Mouse (Mus musculus): ENCODE data around the gene Ptgs1.
"Not testable (repeated sequence)": the region's sequence is repeated elsewhere in the genome, so short reads cannot be mapped to it uniquely, and the experiment has no call there.

Gene Ptgs1

DNA sequence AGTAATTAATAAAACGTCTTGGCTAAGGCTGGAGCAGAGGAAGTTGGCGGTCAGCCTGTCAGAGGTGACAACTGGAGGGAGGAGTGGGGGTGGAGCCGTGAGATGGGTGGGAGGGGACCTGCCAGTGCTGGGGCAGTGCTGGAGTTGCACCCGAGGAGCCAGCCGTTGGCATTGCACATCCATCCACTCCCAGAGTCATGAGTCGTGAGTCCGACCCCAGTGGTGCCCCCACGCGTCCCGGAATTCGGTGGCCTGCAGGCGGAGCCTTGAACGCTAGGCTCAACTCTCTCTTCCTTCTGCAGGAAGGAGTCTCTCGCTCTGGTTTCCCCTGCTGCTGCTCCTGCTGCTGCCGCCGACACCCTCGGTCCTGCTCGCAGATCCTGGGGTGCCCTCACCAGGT, at the start of gene Ptgs1:
Gene Ptgs1 (plus strand): TSS at position 61 of the 400 bp plus-strand sequence.
- peak; percentile 85 to 90 for DNase-seq

DNA sequence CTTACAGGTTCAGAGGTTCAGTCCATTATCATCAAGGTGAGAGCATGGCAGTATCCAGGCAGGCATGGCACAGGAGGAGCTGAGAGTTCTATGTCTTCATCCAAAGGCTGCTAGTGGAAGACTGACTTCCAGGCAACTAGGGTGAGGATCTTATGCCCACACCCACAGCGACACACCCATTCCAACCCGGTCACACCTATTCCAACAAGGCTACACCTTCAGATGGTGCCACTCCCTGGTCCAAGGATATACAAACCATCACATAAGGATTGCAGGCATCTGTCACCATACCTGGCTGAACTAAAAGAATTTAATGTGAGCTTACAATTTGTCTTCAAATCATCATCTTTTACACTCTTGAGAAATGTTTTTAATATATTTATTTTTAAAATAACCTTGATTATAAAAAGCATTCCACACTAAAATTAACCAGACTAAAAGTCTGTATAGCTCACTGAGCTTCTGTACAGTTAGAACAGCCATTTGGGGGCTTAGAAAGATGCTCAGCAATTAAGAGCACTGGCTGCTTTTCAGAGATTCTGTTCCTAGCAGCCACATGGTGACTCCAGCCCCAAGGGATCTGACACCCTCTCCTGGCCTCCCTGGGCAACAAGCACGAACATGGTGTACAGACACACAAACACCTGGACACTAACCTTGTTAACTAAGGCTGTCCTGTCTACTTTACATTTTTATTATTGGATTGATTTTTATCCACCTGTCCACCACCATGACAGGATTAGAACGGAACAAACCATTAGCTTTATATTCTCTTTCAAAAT, 48.4 kb upstream of the Ptgs1 start:
- not testable (repeated sequence) for DNase-seq

DNA sequence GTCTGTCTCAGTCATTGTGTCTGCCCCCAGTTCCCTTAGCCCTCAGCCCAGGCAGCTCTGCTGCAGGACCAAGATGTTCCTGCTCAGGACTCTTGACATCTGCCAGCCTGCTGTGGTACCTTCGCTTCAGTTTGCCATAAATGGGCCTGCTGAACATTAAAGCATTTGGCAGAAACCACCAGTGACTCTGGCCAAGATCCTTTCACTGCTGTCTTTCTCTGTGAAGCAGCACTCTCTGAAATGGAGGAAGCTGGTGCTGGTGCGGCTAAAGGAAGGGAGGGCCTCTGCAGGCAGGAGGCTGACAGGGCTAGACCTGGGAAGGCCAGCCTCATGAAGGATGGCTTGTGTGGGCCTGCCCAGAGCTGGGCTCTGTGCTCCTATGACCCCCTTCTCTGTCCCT, 46.9 kb upstream of the Ptgs1 start:
- DNase-seq: no peak

DNA sequence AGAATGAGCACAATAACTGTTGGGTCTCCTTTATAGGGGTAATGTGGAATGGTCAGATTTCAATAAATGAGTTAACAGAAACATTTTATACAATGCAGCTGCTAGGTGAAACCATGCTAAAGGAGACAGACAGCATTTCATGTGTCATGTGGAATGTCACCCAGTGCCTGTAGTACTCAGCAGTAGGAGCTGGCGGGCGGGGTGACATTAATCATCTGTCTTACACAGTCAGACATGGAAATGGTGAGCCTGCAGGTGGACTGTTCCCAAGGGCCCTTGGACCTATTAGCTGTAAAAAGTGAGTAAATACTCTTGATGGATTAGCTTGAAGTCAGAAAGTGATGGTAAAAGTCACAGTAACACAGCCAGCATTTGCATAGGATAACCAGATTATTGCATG, 46.0 kb upstream of the Ptgs1 start:
- DNase-seq: no peak

DNA sequence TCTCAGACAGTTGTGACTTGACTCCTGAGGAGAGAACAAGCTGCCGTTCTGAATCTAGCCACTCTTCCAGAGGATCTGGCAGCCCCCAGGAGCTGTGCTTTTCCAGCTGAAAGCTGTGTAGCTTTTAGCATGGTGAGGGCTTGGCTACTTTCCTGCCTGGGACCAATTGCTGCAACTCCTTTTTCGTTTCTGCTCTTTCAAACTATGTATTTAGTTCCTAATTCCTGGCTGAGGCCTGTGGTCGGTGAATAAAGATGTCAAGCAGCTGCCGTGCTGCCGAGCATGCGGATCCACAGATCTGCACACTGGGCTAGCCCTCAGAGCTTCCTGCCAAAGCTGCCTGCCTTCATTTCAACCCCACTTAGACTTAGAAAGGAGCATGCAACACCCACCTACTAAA, 45.4 kb upstream of the Ptgs1 start:
- DNase-seq: no peak

DNA sequence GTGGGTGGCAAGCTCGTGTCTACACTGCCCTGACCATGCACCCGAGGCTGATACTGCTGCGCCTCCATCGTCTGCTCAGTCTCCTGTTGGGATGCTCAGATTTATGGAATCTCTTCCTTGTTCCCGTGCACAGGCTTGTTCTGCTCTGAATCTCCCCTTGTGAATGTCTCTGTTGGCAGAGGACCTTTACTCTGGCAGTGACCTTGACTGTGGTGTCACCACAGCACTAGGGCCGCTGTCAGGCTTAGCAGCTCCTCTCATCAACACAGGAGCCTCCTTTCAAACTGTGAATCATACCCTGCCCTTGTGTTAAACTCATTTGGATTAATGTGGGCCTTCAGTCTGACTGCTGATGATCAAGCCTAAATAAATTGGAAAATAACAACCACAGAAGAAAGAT, 41.0 kb upstream of the Ptgs1 start:
- DNase-seq: not testable (repeated sequence)

DNA sequence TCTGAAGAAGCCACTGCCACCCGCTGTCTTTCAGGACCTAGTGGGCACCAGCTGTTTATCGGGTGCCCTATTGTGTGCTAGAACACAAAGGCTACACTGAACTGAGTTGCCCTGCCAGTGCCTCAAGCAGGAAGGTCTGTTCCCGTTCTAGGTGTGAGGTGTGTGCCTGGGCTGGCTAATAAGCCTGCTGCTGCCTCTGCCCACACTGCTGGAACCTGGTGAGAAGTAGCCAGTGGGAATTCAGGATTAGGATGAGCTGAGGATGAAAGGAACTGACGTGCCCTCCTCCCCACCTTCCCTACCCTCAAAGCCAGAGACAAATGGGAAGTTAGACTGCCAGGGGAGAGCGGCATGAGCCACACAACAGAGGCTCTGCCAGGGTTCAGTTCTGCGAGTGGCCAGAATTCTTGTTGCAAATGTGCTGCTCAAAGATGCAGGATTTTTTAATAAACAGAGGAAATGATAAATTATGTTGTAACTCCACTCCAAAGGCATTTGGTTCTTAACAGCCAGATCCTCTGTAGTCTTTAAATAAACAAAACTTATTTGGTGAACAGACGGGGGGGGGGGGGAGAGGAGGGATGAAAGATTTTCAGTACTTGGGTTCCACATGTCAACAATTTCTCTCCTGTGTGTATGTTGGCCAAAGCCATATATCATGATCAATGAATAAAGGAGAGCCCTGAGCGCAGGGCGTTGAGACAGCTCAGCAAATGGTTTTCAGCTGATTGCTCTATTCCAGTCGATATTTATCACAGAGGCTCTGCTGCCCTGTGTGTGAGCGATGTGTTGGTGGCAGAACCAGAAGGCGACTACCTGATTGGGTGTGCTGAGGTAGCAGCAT, 38.9 kb upstream of the Ptgs1 start:
- no peak for DNase-seq

DNA sequence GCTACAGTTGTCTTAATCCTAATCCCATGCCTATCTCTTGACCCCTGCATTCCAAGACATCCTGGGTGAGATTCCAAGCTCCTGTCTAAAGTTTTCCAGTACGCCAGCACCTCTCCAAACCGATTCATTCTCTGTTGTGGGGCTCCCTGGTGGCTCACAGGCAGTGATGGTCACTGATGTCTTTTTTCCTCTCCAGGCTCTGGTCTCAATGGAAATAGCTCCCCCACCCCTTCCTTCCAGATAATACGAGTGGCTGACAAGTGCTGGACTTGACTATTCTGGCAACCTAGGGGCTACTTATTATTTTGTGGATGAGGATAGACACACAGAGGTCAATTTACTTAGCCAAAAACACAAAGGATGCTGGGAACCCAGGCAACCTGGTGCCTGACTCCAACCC, 33.2 kb upstream of the Ptgs1 start:
- no peak for DNase-seq

DNA sequence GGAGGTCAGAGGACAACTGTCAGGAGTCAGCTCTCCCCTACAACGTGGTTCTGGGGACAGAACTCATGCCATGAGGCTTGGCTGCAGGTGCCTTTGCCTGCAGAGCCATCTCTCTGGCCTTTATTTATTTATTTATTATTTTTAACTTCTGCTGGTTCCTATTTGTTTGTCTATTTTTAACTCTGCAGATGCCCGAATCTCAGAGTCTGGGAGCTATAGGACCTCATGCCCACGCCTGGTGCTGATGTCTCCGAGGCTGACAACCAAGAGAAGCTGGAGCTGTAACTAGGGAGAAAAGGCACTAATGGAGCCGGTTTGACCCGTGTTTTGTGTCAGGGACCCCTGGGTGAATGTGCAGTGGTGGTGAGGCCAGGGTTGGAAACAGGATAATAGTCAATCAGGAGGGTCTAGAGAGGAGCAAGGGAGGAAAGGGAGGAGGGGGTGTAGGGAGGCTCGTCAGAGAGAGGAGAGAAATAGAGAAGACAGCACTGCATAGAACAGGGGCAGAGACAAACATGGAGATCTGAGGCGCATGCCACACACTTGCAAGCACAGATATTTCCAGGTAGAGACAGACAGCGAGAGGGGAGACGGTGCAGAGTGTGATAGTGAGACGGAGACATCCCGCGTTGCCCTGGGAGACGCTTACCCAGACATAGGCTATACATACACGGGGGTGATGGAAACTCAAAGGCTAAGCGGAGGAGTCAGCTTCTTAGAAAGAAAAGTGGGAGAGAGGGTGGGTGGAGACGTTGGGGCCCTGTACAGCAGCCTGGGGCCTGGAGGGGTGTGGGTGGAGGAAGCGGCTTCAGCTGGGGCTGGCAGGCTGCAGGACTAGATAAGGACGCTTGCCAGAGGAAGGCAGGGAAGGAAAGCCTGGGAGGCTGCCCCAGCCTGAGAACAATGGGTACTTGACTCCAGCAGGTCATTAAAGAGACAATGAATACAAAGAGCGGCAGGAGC, 32.0 kb upstream of the Ptgs1 start:
- peak; percentile 55 to 71 for DNase-seq

DNA sequence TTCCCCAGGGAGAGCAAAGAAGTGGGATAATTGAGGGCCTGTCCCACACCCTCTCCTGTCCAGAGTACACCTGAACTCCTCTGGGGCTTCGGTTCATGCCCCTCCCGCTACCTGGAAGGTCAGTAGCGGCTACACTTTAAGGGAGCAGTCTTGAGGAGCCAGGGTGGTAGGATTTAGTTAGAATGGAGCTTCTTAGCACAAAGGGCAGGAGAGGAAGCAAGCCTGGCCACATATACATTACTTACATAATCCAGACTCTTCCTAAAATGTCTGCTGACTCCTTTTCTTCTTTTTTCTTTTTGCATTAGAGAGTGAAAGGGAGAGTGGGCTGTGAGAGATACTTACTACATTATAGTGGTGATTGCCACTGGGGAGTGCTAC, 31.4 kb upstream of the Ptgs1 start:
- DNase-seq: no peak

DNA sequence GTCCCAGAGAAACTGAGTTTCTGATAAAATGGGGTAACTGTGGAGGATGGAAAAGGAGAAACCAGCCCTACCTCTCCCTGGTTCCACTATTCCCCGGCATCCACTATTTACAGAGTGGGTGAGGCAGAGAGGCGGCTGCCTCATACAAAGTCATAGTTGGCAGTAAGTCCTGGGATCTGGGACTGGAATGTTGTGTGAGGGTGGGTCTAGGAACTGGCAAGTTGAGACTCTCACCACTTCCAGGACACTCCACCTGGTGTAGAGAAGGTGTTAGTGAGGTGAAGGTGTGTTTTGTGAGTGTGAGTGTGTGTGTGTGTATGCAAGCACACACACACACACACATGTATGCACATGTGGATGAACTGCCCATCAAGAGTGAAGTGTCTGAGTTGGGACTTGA, 29.4 kb upstream of the Ptgs1 start:
- DNase-seq: no peak

DNA sequence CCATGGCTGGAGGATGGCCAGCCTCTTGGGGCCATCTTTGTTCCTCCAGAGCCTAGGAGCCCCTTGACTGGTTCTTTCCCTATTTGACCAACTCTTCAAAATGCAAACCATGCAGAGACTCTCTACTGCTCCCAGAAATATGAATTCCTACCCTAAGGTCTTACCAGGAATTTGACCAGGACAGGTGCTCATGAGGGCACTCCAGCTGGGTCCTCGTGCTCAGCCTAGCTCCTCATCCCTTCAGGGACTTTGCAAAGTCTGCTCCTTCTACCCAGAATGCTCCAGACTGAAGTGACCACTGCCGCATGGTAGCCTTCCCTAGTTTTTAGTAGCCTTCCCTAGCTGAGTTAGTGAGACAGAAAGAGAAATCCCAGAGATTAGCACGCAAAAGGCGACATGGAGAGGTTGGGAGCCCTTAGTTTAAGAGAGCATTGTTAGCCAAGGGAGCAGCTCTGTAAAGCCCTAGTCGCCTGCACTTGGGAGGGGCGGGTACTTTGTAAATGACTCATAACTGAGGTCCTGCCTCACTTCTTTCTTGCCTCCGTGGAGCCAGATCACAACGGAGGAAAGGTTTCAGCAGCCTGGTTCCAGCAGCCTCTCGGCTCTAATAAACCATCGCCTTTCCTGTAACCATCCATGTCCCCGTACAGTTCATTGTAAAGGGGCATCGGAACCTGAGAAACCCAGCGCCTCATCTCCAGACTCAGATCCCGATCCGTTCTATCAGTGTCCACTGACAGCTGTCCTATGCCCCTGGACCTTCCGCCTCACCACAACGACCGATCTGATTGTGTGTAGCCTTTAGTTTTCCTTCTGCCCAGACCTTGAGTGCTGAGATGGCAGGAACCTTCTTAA, 28.2 kb upstream of the Ptgs1 start:
- DNase-seq: peak in 1 of 2 experiments; percentile 36

DNA sequence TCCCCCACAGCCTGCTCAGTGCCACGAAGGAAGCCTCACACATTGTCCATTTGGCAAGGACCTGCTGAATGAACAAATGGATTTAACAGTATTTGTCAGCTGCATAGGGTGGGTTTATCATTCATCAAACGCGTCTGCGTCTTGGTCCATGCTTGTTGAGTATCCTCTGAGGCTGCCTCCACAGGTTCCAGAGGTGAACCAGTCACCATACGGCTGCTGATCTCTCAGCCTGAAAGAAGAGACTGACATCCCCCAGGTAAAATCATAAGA, 27.7 kb upstream of the Ptgs1 start:
- no peak for DNase-seq

DNA sequence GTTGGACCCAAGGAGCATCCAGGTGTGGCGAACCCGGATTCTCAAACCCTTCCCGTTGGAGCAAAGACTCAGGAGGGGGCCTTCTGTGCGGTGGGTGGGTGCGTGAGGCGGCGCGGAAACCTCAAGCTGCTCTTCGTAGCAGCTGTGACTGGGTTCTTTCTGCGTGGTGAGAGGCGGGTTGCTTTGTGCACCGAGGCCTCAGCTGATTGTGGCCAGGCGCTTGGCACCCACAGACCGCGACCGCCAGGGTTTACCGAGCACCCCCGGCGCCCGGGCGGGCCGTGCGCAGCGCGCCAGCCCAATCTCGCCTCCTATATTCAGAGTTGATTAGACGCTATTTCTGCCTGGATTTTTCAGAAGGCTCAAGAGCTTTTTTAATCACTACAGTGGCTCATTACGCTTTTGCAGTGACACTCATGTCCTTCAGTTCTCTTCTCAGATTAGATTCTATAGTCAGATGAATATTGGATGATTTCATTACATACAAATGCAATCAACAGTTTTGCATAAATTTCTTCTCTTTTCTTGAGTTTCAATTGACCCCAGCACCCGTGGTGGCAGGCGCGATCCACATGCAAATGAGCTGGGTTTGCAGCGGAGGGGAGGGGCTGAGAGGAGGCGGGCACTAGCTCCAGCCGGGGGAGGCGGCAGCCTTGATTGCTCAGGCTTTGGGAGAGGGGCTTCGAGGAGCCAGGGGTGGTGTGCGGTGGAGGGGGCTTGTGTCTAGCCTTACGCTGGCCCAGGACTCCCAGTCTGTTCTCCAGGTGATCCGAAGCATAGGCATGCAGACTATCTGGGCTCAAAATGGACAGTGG, 27.0 kb upstream of the Ptgs1 start:
- DNase-seq: no peak

DNA sequence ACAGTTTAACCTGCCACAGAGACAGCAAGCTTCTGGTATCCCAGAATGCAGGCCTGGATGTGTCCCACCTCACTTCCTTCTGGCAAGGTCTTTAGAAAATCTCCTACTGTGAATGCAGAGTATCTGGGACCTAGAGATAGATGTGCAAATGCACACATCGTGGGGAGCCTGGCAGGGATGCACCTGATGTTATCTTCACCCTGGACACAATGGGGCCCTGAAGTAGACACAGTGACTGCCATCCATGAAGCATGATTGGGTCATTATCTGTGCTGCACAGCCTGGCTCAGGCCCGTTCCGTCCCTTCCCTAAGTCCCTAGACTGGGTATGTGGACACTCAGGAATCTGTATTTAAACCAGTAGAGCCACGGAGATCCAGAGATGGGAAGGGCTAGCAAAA, 25.6 kb upstream of the Ptgs1 start:
- DNase-seq: no peak

DNA sequence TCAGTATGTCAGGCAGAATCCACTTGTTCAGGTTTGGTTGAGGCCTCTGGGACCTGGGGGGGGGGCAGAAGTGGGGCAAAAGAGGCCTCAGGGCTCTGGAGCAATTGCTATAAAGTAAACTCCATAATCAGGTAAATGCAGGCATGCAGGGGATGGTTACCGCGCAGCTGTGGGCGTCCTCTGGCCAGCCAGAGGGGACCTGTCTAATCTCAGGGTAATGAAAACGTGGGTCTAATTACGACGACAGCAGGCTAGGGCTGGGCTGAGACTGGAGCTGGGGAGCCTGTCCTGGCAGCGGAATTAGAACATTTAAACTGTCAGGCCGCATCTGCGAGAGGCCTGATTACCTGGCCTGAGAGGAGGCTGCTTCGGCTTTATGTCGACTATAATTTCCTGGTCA, 23.2 kb upstream of the Ptgs1 start:
- no peak for DNase-seq

DNA sequence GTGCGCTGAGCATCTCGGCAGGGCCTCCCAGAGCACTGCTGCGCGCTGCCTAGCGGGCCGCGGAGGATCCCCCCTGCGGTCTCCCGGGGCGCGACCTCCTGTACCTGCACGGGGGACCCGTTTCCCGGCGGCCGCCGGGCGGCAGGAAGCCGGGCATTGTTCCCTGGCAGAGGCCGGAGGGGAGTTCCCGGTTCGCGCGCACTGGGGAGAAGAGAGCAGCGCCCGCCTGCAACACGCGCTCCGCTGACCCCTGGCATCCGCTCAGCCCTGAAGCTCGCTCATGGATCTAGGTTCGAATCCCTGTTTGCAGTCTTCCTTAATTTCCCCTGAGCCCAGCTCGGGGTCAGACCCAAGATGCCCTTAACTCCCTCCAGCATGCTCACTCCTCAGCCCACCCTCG, 19.4 kb upstream of the Ptgs1 start:
- DNase-seq: peak in 1 of 2 experiments; percentile 47

DNA sequence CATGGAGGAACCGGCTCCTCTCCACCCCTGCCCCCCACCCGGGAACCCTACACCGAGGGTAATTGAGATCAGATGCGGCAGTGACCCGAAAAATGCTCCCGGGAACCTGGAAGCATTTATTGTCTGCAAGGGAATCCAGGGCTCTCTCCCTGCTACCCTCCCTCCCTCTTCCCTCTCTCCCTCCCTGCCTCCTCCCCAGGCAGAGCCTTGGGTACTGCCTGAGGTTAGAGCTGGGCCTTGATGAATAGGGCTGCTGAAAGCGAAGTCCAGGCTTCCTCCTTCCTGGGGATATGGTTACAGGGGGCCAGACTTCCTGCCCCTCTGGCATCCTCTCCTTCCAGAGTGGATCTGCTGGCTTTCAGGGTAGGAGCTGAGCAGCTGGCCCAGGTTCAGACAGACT, 18.4 kb upstream of the Ptgs1 start:
- no peak for DNase-seq

DNA sequence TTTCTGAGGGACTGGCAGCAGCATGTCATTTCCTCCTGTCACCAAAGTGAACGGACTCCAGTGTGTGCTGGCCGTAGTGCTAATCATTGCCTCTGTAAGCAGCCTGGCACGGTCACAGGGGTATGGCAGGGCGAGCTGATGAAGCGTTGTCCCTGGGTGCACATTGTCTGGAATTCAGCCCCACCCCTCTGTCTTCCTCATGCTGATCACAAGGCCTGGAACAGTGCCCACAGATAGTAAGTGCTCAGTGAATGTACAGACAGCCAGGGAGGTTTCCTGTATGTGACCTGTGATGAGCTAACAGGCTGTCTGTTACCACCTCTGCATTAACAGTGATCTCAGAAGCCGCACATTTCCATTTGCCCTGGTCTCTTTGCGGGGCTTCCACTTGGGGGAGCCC, 17.1 kb upstream of the Ptgs1 start:
- peak in 1 of 2 experiments; percentile 54 for DNase-seq

DNA sequence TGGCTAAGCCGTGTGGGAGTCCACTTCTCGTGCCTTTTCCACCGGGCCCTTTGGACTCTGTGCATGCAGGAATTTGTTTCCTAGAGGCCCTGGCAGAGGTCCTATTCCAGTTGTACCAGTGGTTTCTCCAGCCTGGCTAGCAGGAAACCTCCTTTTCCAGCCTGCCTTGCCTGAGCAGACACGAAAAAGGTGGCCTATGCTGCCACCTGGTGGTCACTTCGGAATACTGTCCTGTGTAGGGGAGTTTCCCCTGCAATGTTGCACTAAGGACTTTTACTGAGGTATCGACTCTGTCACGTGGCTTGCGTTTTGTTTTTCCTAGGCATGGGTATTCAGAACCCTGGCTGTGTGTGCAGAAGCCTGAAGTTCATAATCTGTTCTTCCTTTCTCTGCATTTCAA, 16.2 kb upstream of the Ptgs1 start:
- peak; percentile 86 to 88 for DNase-seq

DNA sequence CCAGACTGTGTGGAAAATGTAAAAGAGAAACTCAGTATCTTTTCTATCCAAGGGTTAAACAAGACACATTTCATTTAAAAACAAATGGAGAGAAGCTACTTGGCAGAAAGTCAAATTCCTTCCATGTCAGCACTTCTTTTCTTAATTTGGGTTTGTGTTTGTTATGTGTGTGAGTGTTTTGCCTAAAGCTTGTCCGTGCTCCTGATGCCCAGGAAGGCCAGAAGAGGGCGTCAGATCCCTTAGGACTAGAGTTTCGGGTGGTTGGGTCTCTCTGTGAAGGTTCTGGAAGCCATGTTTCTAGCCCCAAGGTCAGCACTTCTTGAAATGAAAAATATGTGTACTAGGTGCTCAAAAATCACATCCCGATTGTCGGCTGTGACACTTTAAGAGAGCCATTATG, 15.8 kb upstream of the Ptgs1 start:
- no peak for DNase-seq
